Mouse (Mus musculus): ENCODE results near the gene Atp23. TPM values are rescaled to one million over a fixed set of nuclear protein-coding genes. Genes with fewer than 3 reads are reported as not detected.

Gene Atp23
- polyA plus RNA-seq, 1 experiment from 2014 or later: 17.2 TPM

GRCm38 (mm10) chr10:126931123-126931759 lies 30.1 kb upstream of the Atp23 start:
- Histone ChIP-seq H3K9ac (ENCODE audit: low read depth, low read length) (no peak overlapping the region), H3K27ac (ENCODE audit: low read depth, low read length) (peak overlapping the region; percentile 66), H3K36me3 (ENCODE audit: control insufficient read depth, insufficient read depth, low read length) (no peaks in the 10 kb centered on the region), H3K4me2 (ENCODE audit: low read length) (no peak overlapping the region), H3K27me3 (replicated peaks; ENCODE audit: control insufficient read depth, insufficient read depth, low read length) (no peaks in the 10 kb centered on the region; the same call in 1 of the 2 replicates), H3K4me3 (ENCODE audit: low read length) (no peak overlapping the region), H3K9me3 (ENCODE audit: control insufficient read depth, low read length) (no peaks in the 10 kb centered on the region), H3K4me1 (ENCODE audit: control insufficient read depth, insufficient read depth, low read depth, low read length) (peaks cover 30% of the 10 kb centered on the region)
- WGBS: 60% methylated on average over 8 of the region's 8 CpGs
- no peak for ATAC-seq

GRCm38 (mm10) chr10:126930270-126931121 lies 29.3 kb upstream of the Atp23 start:
- 32% methylated on average over 15 of the region's 15 CpGs for WGBS
- peaks cover 33% of the 10 kb centered on the region for H3K4me1 ChIP-seq (ENCODE audit: control insufficient read depth, insufficient read depth, low read depth, low read length)
- no peak overlapping the region for H3K4me3 ChIP-seq (ENCODE audit: low read length)
- H3K9ac ChIP-seq (ENCODE audit: low read depth, low read length): peak overlapping the region; percentile 37; the same call in 1 of the 2 replicates
- H3K36me3 ChIP-seq (ENCODE audit: control insufficient read depth, insufficient read depth, low read length): no peaks in the 10 kb centered on the region
- H3K27me3 ChIP-seq (replicated peaks; ENCODE audit: control insufficient read depth, insufficient read depth, low read length): peaks cover 3% of the 10 kb centered on the region; the same call in 1 of the 2 replicates
- H3K9me3 ChIP-seq (ENCODE audit: control insufficient read depth, low read length): no peaks in the 10 kb centered on the region
- peak overlapping the region; percentile 75 for H3K27ac ChIP-seq (ENCODE audit: low read depth, low read length)
- peak; percentile 55; the same call in 1 of the 2 replicates for ATAC-seq
- H3K4me2 ChIP-seq (ENCODE audit: low read length): peak overlapping the region; percentile 0; the same call in 1 of the 2 replicates

GRCm38 (mm10) chr10:126929543-126929942 lies 28.4 kb upstream of the Atp23 start:
- Histone ChIP-seq H3K4me1 (ENCODE audit: control insufficient read depth, insufficient read depth, low read depth, low read length) (peaks cover 31% of the 10 kb centered on the region), H3K4me2 (ENCODE audit: low read length) (no peak overlapping the region)
- peak; percentile 44 for ATAC-seq

GRCm38 (mm10) chr10:126928819-126929206 lies 27.7 kb upstream of the Atp23 start:
- Histone ChIP-seq H3K9me3 (ENCODE audit: control insufficient read depth, low read length) (no peaks in the 10 kb centered on the region), H3K9ac (ENCODE audit: low read depth, low read length) (peak overlapping the region; percentile 74), H3K4me2 (ENCODE audit: low read length) (peak overlapping the region; percentile 96), H3K36me3 (ENCODE audit: control insufficient read depth, insufficient read depth, low read length) (no peaks in the 10 kb centered on the region), H3K27ac (ENCODE audit: low read depth, low read length) (peak overlapping the region; percentile 77), H3K27me3 (replicated peaks; ENCODE audit: control insufficient read depth, insufficient read depth, low read length) (peaks cover 3% of the 10 kb centered on the region; the same call in 1 of the 2 replicates), H3K4me1 (ENCODE audit: control insufficient read depth, insufficient read depth, low read depth, low read length) (peaks cover 31% of the 10 kb centered on the region), H3K4me3 (ENCODE audit: low read length) (peak overlapping the region; percentile 56)
- WGBS: 10% methylated on average over 12 of the region's 12 CpGs
- ATAC-seq: no peak

More at GRCm38 (mm10) chr10:126929543-126929942, 28.4 kb upstream of the Atp23 start:
- H3K27me3 ChIP-seq (replicated peaks; ENCODE audit: control insufficient read depth, insufficient read depth, low read length): peaks cover 3% of the 10 kb centered on the region; the same call in 1 of the 2 replicates
- no peaks in the 10 kb centered on the region for H3K36me3 ChIP-seq (ENCODE audit: control insufficient read depth, insufficient read depth, low read length)
- H3K27ac ChIP-seq (ENCODE audit: low read depth, low read length): peak overlapping the region; percentile 77; the same call in 1 of the 2 replicates
- H3K4me3 ChIP-seq (ENCODE audit: low read length): no peak overlapping the region
- 30% methylated on average over 3 of the region's 3 CpGs for WGBS
- no peak overlapping the region for H3K9ac ChIP-seq (ENCODE audit: low read depth, low read length)
- no peaks in the 10 kb centered on the region for H3K9me3 ChIP-seq (ENCODE audit: control insufficient read depth, low read length)

- no peaks in the 10 kb centered on the region for H3K36me3 ChIP-seq (ENCODE audit: control insufficient read depth, insufficient read depth, low read length)
- H3K27ac ChIP-seq (ENCODE audit: low read depth, low read length): peak overlapping the region; percentile 77
- peaks cover 31% of the 10 kb centered on the region for H3K4me1 ChIP-seq (ENCODE audit: control insufficient read depth, insufficient read depth, low read depth, low read length)
- ATAC-seq: peak; percentile 39
- H3K9ac ChIP-seq (ENCODE audit: low read depth, low read length): peak overlapping the region; percentile 74
- peaks cover 3% of the 10 kb centered on the region; the same call in 1 of the 2 replicates for H3K27me3 ChIP-seq (replicated peaks; ENCODE audit: control insufficient read depth, insufficient read depth, low read length)
- under 1% methylated on average over 36 of the region's 39 CpGs for WGBS
- no peaks in the 10 kb centered on the region for H3K9me3 ChIP-seq (ENCODE audit: control insufficient read depth, low read length)
- H3K4me3 ChIP-seq (ENCODE audit: low read length): peak overlapping the region; percentile 56
- peak overlapping the region; percentile 96 for H3K4me2 ChIP-seq (ENCODE audit: low read length)
Measured at GRCm38 (mm10) chr10:126928011-126928818, 27.1 kb upstream of the Atp23 start.

GRCm38 (mm10) chr10:126927101-126927961 lies 26.2 kb upstream of the Atp23 start:
- Histone ChIP-seq H3K4me2 (ENCODE audit: low read length) (peak overlapping the region; percentile 96), H3K9me3 (ENCODE audit: control insufficient read depth, low read length) (no peaks in the 10 kb centered on the region), H3K36me3 (ENCODE audit: control insufficient read depth, insufficient read depth, low read length) (no peaks in the 10 kb centered on the region), H3K9ac (ENCODE audit: low read depth, low read length) (peak overlapping the region; percentile 74; the same call in 1 of the 2 replicates), H3K4me3 (ENCODE audit: low read length) (peak overlapping the region; percentile 56; the same call in 1 of the 2 replicates), H3K4me1 (ENCODE audit: control insufficient read depth, insufficient read depth, low read depth, low read length) (peaks cover 31% of the 10 kb centered on the region), H3K27ac (ENCODE audit: low read depth, low read length) (peak overlapping the region; percentile 2; the same call in 1 of the 2 replicates), H3K27me3 (replicated peaks; ENCODE audit: control insufficient read depth, insufficient read depth, low read length) (peaks cover 3% of the 10 kb centered on the region; the same call in 1 of the 2 replicates)
- ATAC-seq: no peak
- WGBS: 12% methylated on average over 11 of the region's 11 CpGs

GRCm38 (mm10) chr10:126925391-126925790 lies 24.2 kb upstream of the Atp23 start:
- Histone ChIP-seq H3K4me3 (ENCODE audit: low read length) (no peak overlapping the region), H3K27me3 (replicated peaks; ENCODE audit: control insufficient read depth, insufficient read depth, low read length) (peaks cover 3% of the 10 kb centered on the region; the same call in 1 of the 2 replicates), H3K4me1 (ENCODE audit: control insufficient read depth, insufficient read depth, low read depth, low read length) (peaks cover 27% of the 10 kb centered on the region), H3K36me3 (ENCODE audit: control insufficient read depth, insufficient read depth, low read length) (no peaks in the 10 kb centered on the region), H3K9ac (ENCODE audit: low read depth, low read length) (no peak overlapping the region), H3K4me2 (ENCODE audit: low read length) (no peak overlapping the region), H3K27ac (ENCODE audit: low read depth, low read length) (no peak overlapping the region), H3K9me3 (ENCODE audit: control insufficient read depth, low read length) (no peaks in the 10 kb centered on the region)
- ATAC-seq: no peak

GRCm38 (mm10) chr10:126924087-126924486 lies 22.9 kb upstream of the Atp23 start:
- Histone ChIP-seq H3K9ac (ENCODE audit: low read depth, low read length) (no peak overlapping the region), H3K27me3 (replicated peaks; ENCODE audit: control insufficient read depth, insufficient read depth, low read length) (peaks cover 3% of the 10 kb centered on the region; the same call in 1 of the 2 replicates), H3K27ac (ENCODE audit: low read depth, low read length) (no peak overlapping the region), H3K36me3 (ENCODE audit: control insufficient read depth, insufficient read depth, low read length) (no peaks in the 10 kb centered on the region), H3K4me1 (ENCODE audit: control insufficient read depth, insufficient read depth, low read depth, low read length) (peaks cover 22% of the 10 kb centered on the region), H3K9me3 (ENCODE audit: control insufficient read depth, low read length) (peaks cover 6% of the 10 kb centered on the region), H3K4me2 (ENCODE audit: low read length) (no peak overlapping the region), H3K4me3 (ENCODE audit: low read length) (no peak overlapping the region)
- ATAC-seq: no peak
- WGBS: 43% methylated on average over 3 of the region's 3 CpGs
